ENCODE assay signal across 9 mouse cellular contexts in genomic region chr9:86742959-86743911, GRCm38 (mm10). TPM values are rescaled to one million over a fixed set of nuclear protein-coding genes. Genes with fewer than 3 reads are reported as not detected.
DNase-seq lines count a peak whose midpoint lies in the region; ATAC-seq lines count a peak whose summit lies in the region.
"Had no signal": no experiment of that assay in that cellular context is flagged by ENCODE, and none has a peak within 500 bp of the region (broad histone marks: within the 10 kb centered on the region; RNA-seq: fewer than 3 reads in every experiment).

Gene Prss35, plus strand, starts transcription at chr9:86743649.

- no peaks in the 10 kb centered on the region for H3K27me3 ChIP-seq in limb, embryonic 11.5 days (ENCODE audit: control insufficient read depth, insufficient read depth, low read length)
- no peaks in the 10 kb centered on the region for H3K27me3 ChIP-seq in neural tube, embryonic 15.5 days (replicated peaks)

- H3K9me3 ChIP-seq in limb, embryonic 11.5 days (ENCODE audit: control insufficient read depth, low read length), result no peaks in the 10 kb centered on the region
- no peaks in the 10 kb centered on the region for H3K9me3 ChIP-seq in neural tube, embryonic 15.5 days (replicated peaks)
- H3K9me3 ChIP-seq: liver, embryonic 15.5 days had no signal

- peak in 1 of 2 experiments; percentile 58 for DNase-seq in left cerebral cortex, postnatal 10 days (ENCODE audit: extremely low spot score in 1 of 2, low spot score in 2 of 2)
- DNase-seq in left cerebral cortex, adult 11 months (ENCODE audit: low spot score), result no peak
- DNase-seq in brain, adult 2 months (ENCODE audit: low read depth, low spot score), result peak; percentile 33
- DNase-seq in gastrocnemius, postnatal 4 days (ENCODE audit: low spot score in 2 of 2), result peak; percentile 20 to 34
- peak; percentile 72 for DNase-seq in limb, embryonic 11.5 days (ENCODE audit: low spot score)
- DNase-seq in spleen, postnatal 4 days (ENCODE audit: low spot score in 2 of 2), result no peak
- no peak for DNase-seq in c-Kit-positive CD71-positive TER-119-positive erythroid progenitor cells, embryonic 14.5 days (ENCODE audit: low spot score)

- peak; percentile 79 for ATAC-seq in limb, embryonic 11.5 days (ENCODE audit: insufficient number of reproducible peaks, low FRiP score, low TSS enrichment, low read depth)
- peak; percentile 88 for ATAC-seq in neural tube, embryonic 15.5 days (ENCODE audit: low FRiP score)

- H3K4me3 ChIP-seq in limb, embryonic 11.5 days (ENCODE audit: low read depth, low read length), result peak within 1 kb of the TSS; percentile 29
- H3K4me3 ChIP-seq in neural tube, embryonic 15.5 days (replicated peaks), result peak within 1 kb of the TSS; percentile 41
- H3K4me3 ChIP-seq: liver, embryonic 15.5 days had no signal

- no peaks in the 10 kb centered on the region for H3K36me3 ChIP-seq in limb, embryonic 11.5 days (ENCODE audit: control insufficient read depth, insufficient read depth, low read length)
- no peaks in the 10 kb centered on the region for H3K36me3 ChIP-seq in neural tube, embryonic 15.5 days
- H3K36me3 ChIP-seq: liver, embryonic 15.5 days had no signal

- H3K9ac ChIP-seq in limb, embryonic 11.5 days (ENCODE audit: low read length), result peak within 1 kb of the TSS; percentile 34
- peak within 1 kb of the TSS; percentile 51 for H3K9ac ChIP-seq in neural tube, embryonic 15.5 days (replicated peaks)
- H3K9ac ChIP-seq: liver, embryonic 15.5 days had no signal

- WGBS in limb, embryonic 11.5 days, result 5% methylated on average over 19 of the region's 19 CpGs
- WGBS in neural tube, embryonic 15.5 days, result 2% methylated on average over 19 of the region's 19 CpGs

- H3K4me2 ChIP-seq in limb, embryonic 11.5 days (ENCODE audit: low read depth, severe bottlenecking), result peak within 1 kb of the TSS; percentile 71
- peak within 1 kb of the TSS; percentile 79 for H3K4me2 ChIP-seq in neural tube, embryonic 15.5 days
- H3K4me2 ChIP-seq: liver, embryonic 15.5 days had no signal

- intact Hi-C loops in left cerebral cortex, postnatal 10 days (cut with DNase I), result loop anchor here (5.0 kb wide), 1 partner anchor 46 kb away; the partner anchor contains the start of gene Me1

- no peak within 1 kb of the TSS for H3K27ac ChIP-seq in limb, embryonic 11.5 days (replicated peaks; ENCODE audit: low read depth, low read length)
- H3K27ac ChIP-seq in neural tube, embryonic 15.5 days (replicated peaks), result no peak within 1 kb of the TSS
- H3K27ac ChIP-seq: liver, embryonic 15.5 days had no signal

- H3K4me1 ChIP-seq in limb, embryonic 11.5 days (ENCODE audit: control insufficient read depth, insufficient read depth, low read length), result no peaks in the 10 kb centered on the region; the same call in 1 of the 2 replicates
- peaks cover 11% of the 10 kb centered on the region for H3K4me1 ChIP-seq in neural tube, embryonic 15.5 days
- H3K4me1 ChIP-seq: liver, embryonic 15.5 days had no signal

RNA-seq across cellular contexts. Expression of gene Prss35, which starts in this region (rescaled TPM):
- total RNA-seq in left cerebral cortex, postnatal 10 days (2021), result 10 to 100 TPM; 11.9 to 15.4 TPM
- total RNA-seq in gastrocnemius, postnatal 4 days (2021), result 10 to 100 TPM; 16.1 to 19.3 TPM
- 3.8 and 4.5 TPM in 2 replicates for polyA plus RNA-seq in limb, embryonic 11.5 days (2014; fragmentation: Nextera tagmentation; extraction: Ambion mirVana)
- 11.0 and 12.4 TPM in 2 replicates for polyA plus RNA-seq in neural tube, embryonic 15.5 days (2015; fragmentation: Nextera tagmentation; extraction: Ambion mirVana)

Comparison
In these comparisons a context has a peak if more than half of its experiments do, and no peak if none do; other contexts are left out.
1. DNase-seq: peak in brain, adult 2 months (single experiment), gastrocnemius, postnatal 4 days (2 of 2) and limb, embryonic 11.5 days (single experiment); none in left cerebral cortex, adult 11 months (single experiment), spleen, postnatal 4 days (0 of 2) and c-Kit-positive CD71-positive TER-119-positive erythroid progenitor cells, embryonic 14.5 days (single experiment).